ENCODE assay signal across 9 mouse cellular contexts in genomic region chr6:15792680-15793601, GRCm38 (mm10).
DNase-seq lines count a peak whose midpoint lies in the region; ATAC-seq and TF ChIP-seq lines count a peak whose summit lies in the region.
"Had no signal": no experiment of that assay in that cellular context is flagged by ENCODE, and none has a peak within 500 bp of the region (broad histone marks: within the 10 kb centered on the region; RNA-seq: fewer than 3 reads in every experiment).

No protein-coding gene starts in this region.

- peaks cover 10% of the 10 kb centered on the region for H3K4me1 ChIP-seq in lung, adult 2 months (ENCODE audit: control insufficient read depth, insufficient read depth, low read length)
- peaks cover 10% of the 10 kb centered on the region for H3K4me1 ChIP-seq in hindbrain, embryonic 14.5 days (replicated peaks; ENCODE audit: control insufficient read depth, insufficient read depth, low read length)

- no peak for TF ChIP-seq CTCF in lung, adult 2 months (IDR thresholded peaks at IDR 0.05; ENCODE audit: insufficient read depth, low read length)

- peak overlapping the region; percentile 56 for H3K4me3 ChIP-seq in lung, adult 2 months (replicated peaks; ENCODE audit: extremely low read depth, low read depth, low read length)
- H3K4me3 ChIP-seq in hindbrain, embryonic 14.5 days (replicated peaks; ENCODE audit: low read length) = no peak overlapping the region

- no peaks in the 10 kb centered on the region for H3K36me3 ChIP-seq in hindbrain, embryonic 14.5 days (replicated peaks; ENCODE audit: control insufficient read depth, insufficient read depth)

- H3K27ac ChIP-seq in hindbrain, embryonic 14.5 days = no peak overlapping the region
- H3K27ac ChIP-seq: left cerebral cortex, adult 2 months had no signal

- ATAC-seq in hindbrain, embryonic 14.5 days (ENCODE audit: low FRiP score) = no peak

- no peaks in the 10 kb centered on the region for H3K27me3 ChIP-seq in hindbrain, embryonic 14.5 days (ENCODE audit: control insufficient read depth, insufficient read depth, low read length)

- DNase-seq in lung, adult 2 months = no peak
- DNase-seq in lung, postnatal 25 days (ENCODE audit: low spot score) = no peak
- peak; percentile 18 for DNase-seq in adrenal gland, postnatal 25 days
- peak; percentile 13 to 14 for DNase-seq in heart, adult 9 months (ENCODE audit: low spot score in 2 of 2)
- peak; percentile 24 for DNase-seq in mesoderm, embryonic 11.5 days (ENCODE audit: low read depth, low spot score)
- DNase-seq in hindbrain, embryonic 14.5 days (ENCODE audit: low spot score) = no peak
- no peak for DNase-seq in layer of hippocampus, postnatal 14 days (ENCODE audit: low spot score in 2 of 2)
- DNase-seq in layer of hippocampus, adult 8-10 months (ENCODE audit: low spot score in 2 of 2) = no peak

- no peak overlapping the region for H3K9ac ChIP-seq in hindbrain, embryonic 14.5 days

- no peak for TF ChIP-seq POLR2A in lung, adult 2 months (IDR thresholded peaks at IDR 0.05; ENCODE audit: borderline replicate concordance, extremely low read depth, low read depth, low read length)

- no peak overlapping the region for H3K4me2 ChIP-seq in hindbrain, embryonic 14.5 days (replicated peaks)

- 39% methylated on average over 12 of the region's 12 CpGs for WGBS in lung, adult 2 months
- WGBS in hindbrain, embryonic 14.5 days = 80% methylated on average over 12 of the region's 12 CpGs

- no peaks in the 10 kb centered on the region for H3K9me3 ChIP-seq in hindbrain, embryonic 14.5 days (ENCODE audit: control insufficient read depth, low read length)

Comparison
In these comparisons a context has a peak if more than half of its experiments do, and no peak if none do; other contexts are left out.
1. DNase-seq: peak in adrenal gland, postnatal 25 days (single experiment), heart, adult 9 months (2 of 2) and mesoderm, embryonic 11.5 days (single experiment); none in lung, adult 2 months (single experiment), lung, postnatal 25 days (single experiment), hindbrain, embryonic 14.5 days (single experiment), layer of hippocampus, postnatal 14 days (0 of 2) and layer of hippocampus, adult 8-10 months (0 of 2).